Mouse (Mus musculus): ENCODE results near the gene Mybpc3.

DNA sequence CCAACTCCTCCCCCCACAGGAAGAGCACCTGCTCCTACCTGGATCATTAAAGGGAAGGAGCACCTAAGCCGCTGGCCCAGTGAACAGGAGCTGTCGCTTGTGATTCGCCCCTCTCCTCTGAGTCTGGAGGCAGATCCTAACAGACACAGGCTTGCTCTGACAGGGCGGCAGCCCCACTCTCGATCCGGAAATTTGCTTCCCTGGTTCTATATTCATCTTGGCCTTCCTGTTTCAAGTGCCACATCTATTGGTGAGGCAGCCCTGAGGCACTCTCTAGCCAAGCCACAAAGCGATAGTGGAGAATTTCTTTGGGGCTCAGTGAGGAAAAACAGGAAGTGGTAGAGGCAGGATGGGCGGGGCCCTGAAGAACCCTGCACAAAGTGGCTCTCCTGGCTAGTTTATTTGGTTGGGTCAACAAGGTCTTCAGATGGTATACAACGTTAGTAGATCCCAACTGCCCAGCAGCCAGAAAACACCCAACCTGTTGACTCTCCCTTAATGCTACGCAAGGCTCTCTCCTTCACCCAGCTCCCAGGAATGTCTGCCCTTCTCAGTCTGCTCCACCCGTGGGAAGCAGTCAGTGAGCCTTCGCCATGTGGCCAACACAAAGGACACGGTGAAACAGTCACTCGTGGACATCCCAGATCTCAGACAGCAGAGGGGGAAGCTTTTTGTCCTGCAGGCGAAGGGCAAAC, 65.9 kb downstream of the Mybpc3 start, which contains the start of gene Madd:
- no peak; the same call in 1 of the 2 replicates for TF ChIP-seq POLR2A (IDR thresholded peaks at IDR 0.05; ENCODE audit: low read depth, low read length)
- TF ChIP-seq CTCF (IDR thresholded peaks at IDR 0.05; ENCODE audit: extremely low read depth, insufficient read length, insufficient replicate concordance, low read depth, low read length), result no peak
